Mouse (Mus musculus) right cerebral cortex, postnatal 25 days (tissue): ENCODE data around the gene Cnksr3.

Experiments used
- DNase-seq: peaks from one replicate; pipeline ENCODE4 v3.0.0; 2022

The Cnksr3 gene

GRCm38 (mm10) chr10:7144081-7144783 is 67.8 kb downstream of the Cnksr3 start:
- DNase-seq, result no peak

- no peak for DNase-seq
Observed at GRCm38 (mm10) chr10:7142287-7142686, 69.8 kb downstream of the Cnksr3 start.

- DNase-seq, result no peak
Observed at GRCm38 (mm10) chr10:7140282-7140681, 71.8 kb downstream of the Cnksr3 start.

- DNase-seq, result no peak
Observed at GRCm38 (mm10) chr10:7138049-7138448, 74.0 kb downstream of the Cnksr3 start.

- DNase-seq, result no peak
Observed at GRCm38 (mm10) chr10:7135751-7136150, 76.3 kb downstream of the Cnksr3 start.

- no peak for DNase-seq
Observed at GRCm38 (mm10) chr10:7133005-7133404, 79.0 kb downstream of the Cnksr3 start.

- no peak for DNase-seq
Observed at GRCm38 (mm10) chr10:7131441-7131840, 80.6 kb downstream of the Cnksr3 start.

- no peak for DNase-seq
Observed at GRCm38 (mm10) chr10:7127828-7128227, 84.2 kb downstream of the Cnksr3 start.

GRCm38 (mm10) chr10:7126882-7127281 is 85.2 kb downstream of the Cnksr3 start:
- DNase-seq, result no peak

- no peak for DNase-seq
Observed at GRCm38 (mm10) chr10:7126287-7126686, 85.8 kb downstream of the Cnksr3 start.

- DNase-seq, result peak; percentile 42
Observed at GRCm38 (mm10) chr10:7124993-7125392, 87.0 kb downstream of the Cnksr3 start.

- no peak for DNase-seq
Observed at GRCm38 (mm10) chr10:7122294-7122693, 89.7 kb downstream of the Cnksr3 start.

GRCm38 (mm10) chr10:7120206-7120605 is 91.8 kb downstream of the Cnksr3 start:
- no peak for DNase-seq

GRCm38 (mm10) chr10:7118258-7119077 is 93.6 kb downstream of the Cnksr3 start:
- DNase-seq, result peak; percentile 28

- no peak for DNase-seq
Observed at GRCm38 (mm10) chr10:7117785-7118184, 94.3 kb downstream of the Cnksr3 start.

GRCm38 (mm10) chr10:7114796-7115195 is 97.2 kb downstream of the Cnksr3 start:
- no peak for DNase-seq

- no peak for DNase-seq
Observed at GRCm38 (mm10) chr10:7113747-7114146, 98.3 kb downstream of the Cnksr3 start.

GRCm38 (mm10) chr10:7113144-7113543 is 98.9 kb downstream of the Cnksr3 start:
- DNase-seq, result no peak

GRCm38 (mm10) chr10:7111462-7112000 is 100.5 kb downstream of the Cnksr3 start:
- no peak for DNase-seq

- DNase-seq, result no peak
Observed at GRCm38 (mm10) chr10:7103872-7104271, 108.2 kb downstream of the Cnksr3 start.

GRCm38 (mm10) chr10:7077971-7078370 is 134.1 kb downstream of the Cnksr3 start:
- no peak for DNase-seq

- DNase-seq, result no peak
Observed at GRCm38 (mm10) chr10:7077389-7077808, 134.6 kb downstream of the Cnksr3 start.

- no peak for DNase-seq
Observed at GRCm38 (mm10) chr10:7076662-7077211, 135.3 kb downstream of the Cnksr3 start.

- DNase-seq, result peak; percentile 83
Observed at GRCm38 (mm10) chr10:7076201-7076600, 135.8 kb downstream of the Cnksr3 start.
